Mouse (Mus musculus): ENCODE measurements around the gene Manba. TPM values are rescaled to one million over a fixed set of nuclear protein-coding genes. Genes with fewer than 3 reads are reported as not detected.

Manba gene
- total and polyA plus RNA-seq, 3 experiments = 30.9 to 35.2 (median 31.5) TPM

GRCm38 (mm10) chr3:135602731-135603130 lies 117.3 kb downstream of the Manba start:
- H3K27me3 ChIP-seq (replicated peaks) = no peaks in the 10 kb centered on the region
- H3K9ac ChIP-seq (ENCODE audit: insufficient read depth, low read depth) = no peak overlapping the region
- peaks cover 9 to 36% of the 10 kb centered on the region in 2 experiments for H3K4me1 ChIP-seq (ENCODE audit: control insufficient read depth in 1 of 2, insufficient read depth in 2 of 2)
- TF ChIP-seq ELF1 (IDR thresholded peaks at IDR 0.05; ENCODE audit: low read depth, low read length) = no peak
- no peak for TF ChIP-seq CHD1 (IDR thresholded peaks at IDR 0.05; ENCODE audit: low read depth, low read length)
- no peak for TF ChIP-seq MAZ (IDR thresholded peaks at IDR 0.05; ENCODE audit: low read depth, low read length)
- no peak for TF ChIP-seq GABPA (IDR thresholded peaks at IDR 0.05; ENCODE audit: insufficient replicate concordance, low read depth, low read length)
- no peak for TF ChIP-seq SMC3 (IDR thresholded peaks at IDR 0.05; ENCODE audit: low read depth, low read length)
- no peak for TF ChIP-seq USF1 (IDR thresholded peaks at IDR 0.05; ENCODE audit: low read depth, low read length)
- TF ChIP-seq IRF4 (IDR thresholded peaks at IDR 0.05; ENCODE audit: low read depth, low read length) = no peak
- TF ChIP-seq RAD21 (IDR thresholded peaks at IDR 0.05; ENCODE audit: low read depth, low read length) = no peak
- no peak for TF ChIP-seq MYC (IDR thresholded peaks at IDR 0.05; ENCODE audit: low read depth, low read length)
- TF ChIP-seq SIN3A (IDR thresholded peaks at IDR 0.05; ENCODE audit: low read length) = no peak
- no peak for TF ChIP-seq UBTF (IDR thresholded peaks at IDR 0.05; ENCODE audit: low read depth, low read length)
- no peak for TF ChIP-seq POLR2AphosphoS2 (IDR thresholded peaks at IDR 0.05; ENCODE audit: low read depth, low read length)
- no peak for TF ChIP-seq NRF1 (IDR thresholded peaks at IDR 0.05; ENCODE audit: low read depth, low read length)
- no peak for TF ChIP-seq KAT2A (IDR thresholded peaks at IDR 0.05; ENCODE audit: insufficient replicate concordance, low read length)
- no peak for TF ChIP-seq JUN (IDR thresholded peaks at IDR 0.05; ENCODE audit: insufficient read depth, low read depth, low read length)
- no peak for TF ChIP-seq ZNF384 (IDR thresholded peaks at IDR 0.05; ENCODE audit: low read depth, low read length)
- DNase-seq (ENCODE audit: extremely low read depth) = no peak
- H3K27ac ChIP-seq (ENCODE audit: insufficient read depth, low read depth) = no peak overlapping the region
- no peaks in the 10 kb centered on the region for H3K9me3 ChIP-seq (replicated peaks; ENCODE audit: low read length)
- H3K4me3 ChIP-seq (replicated peaks in 1 of 3; ENCODE audit: low read depth in 2 of 3, low read length in 2 of 3, poor library complexity in 1 of 3) = no peak overlapping the region
- H3K79me2 ChIP-seq (replicated peaks; ENCODE audit: control insufficient read depth, extremely low read depth, insufficient read depth, poor library complexity, severe bottlenecking) = no peaks in the 10 kb centered on the region
- H3K4me2 ChIP-seq (ENCODE audit: insufficient read depth, low read depth, poor library complexity, severe bottlenecking) = no peak overlapping the region
- dilution Hi-C loops (cut with MboI; ENCODE audit: extremely low pct_ligation_motif_present, extremely low pct_unique_long_range_greater_than_20kb, low sequenced_read_pairs) = no loop called here
- in situ Hi-C loops (cut with MboI; ENCODE audit: low pct_ligation_motif_present, low pct_unique_long_range_greater_than_20kb, low sequenced_read_pairs) = loop anchor here (10.0 kb wide), 1 partner anchor 122 kb away; no protein-coding TSS in a partner anchor
- peaks cover 73 to 87% of the 10 kb centered on the region in 2 experiments for H3K36me3 ChIP-seq (replicated peaks in 1 of 2; ENCODE audit: control insufficient read depth in 1 of 2, insufficient read depth in 1 of 2, low read length in 1 of 2)

GRCm38 (mm10) chr3:135604626-135605417 lies 119.4 kb downstream of the Manba start:
- dilution Hi-C loops (cut with MboI; ENCODE audit: extremely low pct_ligation_motif_present, extremely low pct_unique_long_range_greater_than_20kb, low sequenced_read_pairs) = no loop called here
- in situ Hi-C loops (cut with MboI; ENCODE audit: low pct_ligation_motif_present, low pct_unique_long_range_greater_than_20kb, low sequenced_read_pairs) = loop anchor here (10.0 kb wide), 1 partner anchor 120 kb away; no protein-coding TSS in a partner anchor
- peaks cover 20 to 55% of the 10 kb centered on the region in 2 experiments for H3K4me1 ChIP-seq (ENCODE audit: control insufficient read depth in 1 of 2, insufficient read depth in 2 of 2)
- H3K4me3 ChIP-seq (replicated peaks in 1 of 3; ENCODE audit: low read depth in 2 of 3, low read length in 2 of 3, poor library complexity in 1 of 3) = no peak overlapping the region
- H3K27me3 ChIP-seq (replicated peaks) = no peaks in the 10 kb centered on the region
- TF ChIP-seq MAFK (IDR thresholded peaks at IDR 0.05; ENCODE audit: insufficient replicate concordance, low read length) (peak; percentile 91), USF1 (IDR thresholded peaks at IDR 0.05; ENCODE audit: low read depth, low read length) (no peak)
- no peak overlapping the region for H3K9ac ChIP-seq (ENCODE audit: insufficient read depth, low read depth)
- no peak overlapping the region for H3K4me2 ChIP-seq (ENCODE audit: insufficient read depth, low read depth, poor library complexity, severe bottlenecking)
- 0 out of 2 replicates have a peak overlapping the region, but pooled peaks have one; percentile 7 for H3K27ac ChIP-seq (ENCODE audit: insufficient read depth, low read depth)
- no peak for DNase-seq (ENCODE audit: extremely low read depth)
- peaks cover 79 to 84% of the 10 kb centered on the region in 2 experiments for H3K36me3 ChIP-seq (replicated peaks in 1 of 2; ENCODE audit: control insufficient read depth in 1 of 2, insufficient read depth in 1 of 2, low read length in 1 of 2)
- no peaks in the 10 kb centered on the region for H3K9me3 ChIP-seq (replicated peaks; ENCODE audit: low read length)
- H3K79me2 ChIP-seq (replicated peaks; ENCODE audit: control insufficient read depth, extremely low read depth, insufficient read depth, poor library complexity, severe bottlenecking) = peaks cover 3% of the 10 kb centered on the region; the same call in 1 of the 2 replicates

All from CH12.LX (cell line).